Mouse (Mus musculus) gastrocnemius, adult 8-10 months (tissue): ENCODE measurements around the gene Ccr10. TPM values are rescaled to one million over a fixed set of nuclear protein-coding genes. Genes with fewer than 3 reads are reported as not detected.

Experiments used
- DNase-seq, 2 experiments: peaks; one replicate each; pipeline ENCODE4 v3.0.0; 2022; ENCODE audit warnings: low spot score in 2 of 2
- total RNA-seq, 4 experiments: library from RNA; stranded (reverse); gene quantifications; 2 replicates each; pipeline ENCODE4 v1.2.4; 2022

The Ccr10 gene
- total RNA-seq, 4 experiments from 2014 or later: not detected

GRCm38 (mm10) chr11:101155151-101155550 lies 20.1 kb downstream of the Ccr10 start:
- no peak for DNase-seq

DNA sequence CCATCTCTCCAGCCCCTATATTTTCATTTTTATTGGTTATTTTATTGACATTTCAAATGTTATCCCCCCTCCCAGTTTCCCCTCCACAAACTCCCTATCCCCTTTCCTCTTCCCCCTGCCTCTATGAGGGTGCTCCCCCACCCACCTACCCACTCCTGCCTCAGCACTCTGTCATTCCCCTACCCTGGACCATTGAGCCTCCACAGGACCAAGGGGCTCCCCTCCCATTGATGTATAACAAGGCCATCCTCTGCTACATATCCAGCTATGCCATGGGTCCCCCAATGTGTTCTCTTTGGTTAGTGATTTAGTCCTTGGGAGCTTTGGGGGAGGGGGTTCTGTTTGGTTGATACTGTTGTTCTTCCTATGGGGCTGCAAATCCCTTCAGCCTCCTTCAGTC lies 20.6 kb downstream of the Ccr10 start:
- no peak for DNase-seq

DNA sequence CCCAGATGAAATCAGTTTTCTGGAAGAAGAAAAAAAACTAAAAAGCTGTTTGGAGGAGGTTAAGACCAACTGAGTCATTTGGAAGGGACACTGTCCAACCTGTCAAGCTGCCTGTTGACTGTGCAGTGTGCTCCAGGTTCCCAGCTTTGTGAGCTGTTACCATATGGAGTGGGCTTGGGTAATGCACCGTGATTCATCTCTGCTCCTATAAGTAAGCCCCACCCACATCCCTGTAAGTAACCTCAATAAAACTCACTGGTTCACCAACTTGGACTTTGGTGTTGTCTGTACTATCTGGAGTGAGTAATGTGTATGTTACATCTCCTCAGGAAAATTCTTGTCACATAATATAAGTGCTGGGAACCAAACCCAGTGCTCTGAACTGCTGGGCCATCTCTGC lies 22.4 kb downstream of the Ccr10 start:
- no peak for DNase-seq

DNA sequence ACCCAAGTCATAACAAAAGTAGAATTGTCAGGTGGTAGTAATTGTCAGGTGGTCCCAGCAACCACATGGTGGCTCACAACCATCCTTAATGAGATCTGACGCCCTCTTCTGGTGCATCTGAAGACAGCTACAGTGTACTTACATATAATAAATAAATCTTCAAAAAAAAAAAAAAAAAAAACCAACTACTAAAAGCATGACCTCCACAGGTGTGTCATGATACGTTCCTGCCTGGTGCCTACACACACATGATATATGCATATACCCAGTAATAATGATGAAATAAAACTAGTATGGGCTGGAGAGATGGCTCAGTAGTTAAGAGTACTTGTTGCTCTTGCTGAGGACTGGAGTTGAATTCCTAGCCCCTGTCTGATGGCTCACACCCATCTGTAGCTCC lies 24.2 kb downstream of the Ccr10 start:
- DNase-seq: no peak

DNA sequence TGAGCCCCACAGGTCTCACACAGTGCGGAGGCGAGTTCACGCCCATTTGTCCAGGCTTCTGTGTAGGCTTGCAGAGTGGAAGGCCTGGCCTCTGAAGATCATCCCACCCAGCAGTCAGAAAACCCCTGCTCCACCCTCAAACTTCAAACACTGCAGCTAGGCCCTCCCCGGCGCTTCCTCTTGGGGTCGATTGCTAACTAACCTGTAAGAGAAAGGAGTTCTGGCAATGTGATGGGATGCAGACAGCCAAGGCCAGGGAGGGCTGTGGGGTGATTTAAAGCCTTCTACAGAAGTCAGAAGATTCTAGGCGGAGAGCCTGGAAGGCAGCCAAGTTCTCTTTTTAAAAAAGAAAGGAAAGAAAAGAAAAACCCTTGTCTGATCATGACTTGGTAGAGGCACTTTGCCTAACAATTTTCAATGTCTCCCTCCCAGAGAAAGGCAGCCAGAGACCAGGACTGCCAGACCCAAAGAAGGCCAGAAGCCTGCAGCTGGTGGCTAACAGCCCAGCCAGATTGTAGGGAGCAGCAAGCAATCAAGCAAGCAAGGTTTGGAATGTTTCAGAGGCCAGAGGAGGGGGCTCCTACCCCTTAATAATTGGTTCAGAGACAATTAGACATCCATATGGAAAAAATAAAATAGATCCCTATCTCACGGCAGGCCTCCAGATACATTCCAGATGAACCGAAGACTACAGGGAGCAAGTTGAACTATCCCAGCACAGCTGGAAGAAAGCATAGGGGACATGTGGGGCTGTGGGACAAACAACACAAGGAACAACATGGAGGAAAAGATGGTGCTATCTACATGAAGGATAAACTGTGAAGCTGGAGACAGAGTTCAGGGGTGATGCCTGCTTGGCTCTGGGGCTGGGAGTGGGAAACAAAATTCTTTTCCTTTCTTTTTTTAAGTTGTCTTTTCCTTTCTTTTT lies 25.8 kb downstream of the Ccr10 start:
- peak in 1 of 2 experiments; percentile 26 for DNase-seq

DNA sequence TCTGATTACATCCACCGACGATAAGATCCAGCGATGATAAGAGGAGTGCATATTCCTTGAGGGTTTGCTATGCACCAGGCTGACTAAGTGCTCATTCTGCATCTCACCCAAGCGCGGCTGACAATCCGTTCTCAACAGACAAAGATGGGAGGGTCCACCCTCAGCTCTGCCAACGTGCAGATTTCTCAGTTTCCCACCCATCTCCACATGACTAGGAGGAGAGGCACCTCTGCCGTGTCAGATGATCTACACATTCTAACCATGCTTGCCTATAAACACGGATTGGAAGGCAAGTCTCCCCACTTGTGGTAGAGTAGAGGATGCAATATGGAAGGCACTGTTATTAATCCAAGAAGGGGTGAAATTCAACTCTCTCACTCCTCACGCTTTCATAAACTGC lies 26.5 kb downstream of the Ccr10 start:
- DNase-seq: no peak

DNA sequence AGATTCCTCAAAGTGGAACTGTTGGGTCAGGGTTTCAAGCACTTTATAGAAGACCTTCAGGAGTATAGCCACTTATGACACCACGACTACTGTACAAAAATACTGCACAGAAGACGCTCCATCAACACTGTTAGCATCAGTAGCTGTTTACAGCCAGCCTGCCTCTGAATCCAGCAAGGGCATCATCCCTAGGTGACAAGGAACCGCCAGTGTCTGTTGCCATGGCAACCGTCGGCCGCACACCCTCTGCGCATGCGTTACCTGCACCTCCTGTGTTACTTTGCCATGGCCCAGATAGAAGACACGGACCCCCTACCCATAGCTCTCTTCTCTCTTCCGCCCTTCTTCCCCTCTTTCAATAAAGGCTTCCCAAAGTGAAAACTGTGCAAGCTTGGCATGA lies 28.9 kb downstream of the Ccr10 start:
- no peak for DNase-seq

GRCm38 (mm10) chr11:101143338-101144225 lies 31.7 kb downstream of the Ccr10 start:
- DNase-seq: no peak

GRCm38 (mm10) chr11:101142215-101142967 lies 32.9 kb downstream of the Ccr10 start:
- DNase-seq: no peak

DNA sequence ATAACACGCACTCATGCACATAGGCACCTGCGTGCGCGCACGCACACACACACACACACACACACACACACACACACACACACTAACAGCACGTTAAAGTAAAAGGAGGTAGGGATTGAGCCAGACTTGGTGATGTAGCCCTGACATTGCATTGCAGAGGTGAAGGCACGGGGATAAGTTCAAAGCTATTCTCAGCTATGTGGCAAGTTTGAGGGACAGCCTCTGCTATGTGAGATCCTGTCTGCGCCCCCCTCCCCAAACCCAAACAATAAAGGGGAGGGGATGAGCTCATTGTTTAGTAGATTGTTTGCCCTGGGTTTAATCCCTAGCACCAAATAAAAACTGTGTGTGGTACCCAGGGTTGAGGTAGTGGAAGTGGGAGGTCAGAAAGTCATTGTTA lies 34.2 kb downstream of the Ccr10 start:
- DNase-seq: no peak

DNA sequence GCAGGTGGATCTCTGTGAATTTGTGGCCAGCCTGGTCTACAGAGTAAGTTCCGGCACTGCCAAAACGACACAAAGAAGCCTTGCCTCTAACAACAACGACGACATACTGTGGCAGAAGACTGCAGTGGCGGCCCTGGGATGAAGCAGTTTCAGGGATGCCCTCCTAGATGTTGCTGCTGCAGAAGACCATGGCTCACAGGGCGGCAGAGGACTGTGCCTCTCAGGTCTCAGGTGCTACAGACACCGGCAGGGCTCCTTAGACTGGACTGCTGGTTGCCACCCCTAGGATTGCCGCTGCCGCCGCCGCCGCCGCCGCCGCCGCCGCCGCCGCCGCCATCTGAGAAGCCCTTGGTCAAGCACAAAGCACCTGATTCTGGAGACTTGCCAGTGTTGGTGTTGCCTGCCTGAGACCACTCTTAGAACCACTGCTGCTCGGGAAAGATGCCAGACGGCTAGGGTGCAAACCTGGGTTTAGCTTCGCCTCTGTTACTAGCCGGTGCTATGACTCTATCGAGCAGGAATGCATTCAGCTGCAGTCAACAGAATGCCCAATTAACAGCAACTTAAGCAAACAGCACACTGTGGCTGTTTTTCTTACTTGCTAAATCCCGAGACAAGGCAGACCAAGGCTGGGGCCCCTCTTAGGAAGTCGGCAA lies 35.0 kb downstream of the Ccr10 start:
- no peak for DNase-seq

DNA sequence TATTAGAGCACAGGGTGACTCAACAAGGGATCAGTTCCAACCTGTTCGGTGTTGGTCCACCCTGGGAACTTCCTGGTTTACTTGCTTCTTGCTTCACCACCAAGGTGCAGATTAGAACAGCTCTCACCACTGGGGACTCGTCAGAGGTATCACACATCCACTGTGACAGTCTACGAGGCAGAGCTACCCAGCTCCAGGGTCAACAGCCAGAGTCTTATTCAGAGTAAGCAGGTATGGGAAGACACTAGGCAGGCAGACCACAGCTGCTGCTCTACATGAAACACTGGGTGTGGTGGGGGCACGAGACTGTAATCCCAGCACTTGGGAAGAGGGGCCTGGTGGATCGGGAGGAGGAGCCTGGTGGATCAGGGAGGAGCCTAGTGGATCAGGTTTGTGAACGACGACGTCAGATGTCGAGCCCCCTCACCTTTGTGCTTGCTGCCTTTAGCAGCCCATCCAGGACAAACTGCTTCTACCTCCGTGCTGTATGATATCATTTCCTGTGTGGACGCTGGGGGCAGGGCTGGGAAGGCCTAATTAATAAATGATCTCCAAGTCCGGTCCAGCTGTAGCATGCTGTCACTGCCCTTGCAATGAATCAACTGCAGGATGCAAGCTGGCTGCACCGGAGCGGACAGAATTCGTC lies 36.6 kb downstream of the Ccr10 start:
- no peak for DNase-seq

DNA sequence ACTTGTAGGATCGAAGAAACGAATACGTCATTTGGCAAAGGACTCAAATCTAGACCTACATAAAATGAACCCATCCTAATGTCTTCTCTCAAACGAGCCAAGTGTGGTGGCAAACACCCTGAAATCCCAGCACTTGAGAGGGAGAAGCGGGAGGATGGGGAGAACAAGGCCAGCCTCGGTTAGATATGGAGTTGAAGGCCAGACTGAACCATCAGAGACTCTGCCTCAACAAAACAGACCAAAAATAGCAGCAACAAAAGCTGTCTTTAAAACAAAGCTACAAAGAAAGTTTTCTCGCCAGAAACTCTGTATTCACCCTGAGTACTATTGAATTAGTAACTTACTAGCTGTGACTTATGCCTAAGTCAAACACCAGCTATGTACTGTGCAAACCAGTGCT lies 38.2 kb downstream of the Ccr10 start:
- DNase-seq: no peak

- peak in 1 of 2 experiments; percentile 23 for DNase-seq
Measured at GRCm38 (mm10) chr11:101134217-101134865, 40.9 kb downstream of the Ccr10 start.

- DNase-seq: no peak
Measured at GRCm38 (mm10) chr11:101133037-101133436, 42.2 kb downstream of the Ccr10 start.

DNA sequence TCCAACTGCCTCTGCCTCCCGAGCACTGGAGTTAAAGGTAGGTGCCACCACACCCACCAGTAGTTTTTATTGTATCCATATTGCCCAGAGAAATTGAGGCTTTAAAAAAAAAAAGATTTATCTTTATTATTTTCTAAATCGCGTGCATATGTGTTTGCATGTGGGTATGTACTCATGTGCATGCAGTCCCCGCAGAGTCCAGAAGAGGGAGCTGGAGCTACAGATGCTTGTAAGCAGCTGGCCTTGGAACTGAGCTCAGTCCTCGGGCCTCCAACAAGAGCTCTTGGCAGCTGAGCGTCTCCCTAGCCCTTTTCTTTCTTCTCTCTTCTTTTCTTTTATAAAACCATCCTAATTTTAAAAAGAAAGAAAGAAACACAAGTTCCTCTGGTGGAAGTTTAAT lies 43.5 kb downstream of the Ccr10 start:
- DNase-seq: peak in 1 of 2 experiments; percentile 16

- peak in 1 of 2 experiments; percentile 22 for DNase-seq
Measured at GRCm38 (mm10) chr11:101131187-101131586, 44.1 kb downstream of the Ccr10 start.

GRCm38 (mm10) chr11:101130056-101130756 lies 45.0 kb downstream of the Ccr10 start:
- peak; percentile 82 to 92 for DNase-seq

GRCm38 (mm10) chr11:101128996-101129577 lies 46.2 kb downstream of the Ccr10 start:
- DNase-seq: peak; percentile 39 to 53
